Mouse (Mus musculus): ENCODE results near the gene Zfp764. TPM values are rescaled to one million over a fixed set of nuclear protein-coding genes. Genes with fewer than 3 reads are reported as not detected.

Zfp764 gene
- total RNA-seq, 1 experiment: 3.3 TPM

GRCm38 (mm10) chr7:127357871-127358270 is 48.8 kb downstream of the Zfp764 start:
- Histone ChIP-seq H3K9ac (ENCODE audit: insufficient read depth, low read depth, low read length, poor library complexity, severe bottlenecking) (no peak overlapping the region), H3K27ac (ENCODE audit: insufficient read depth, low read depth, low read length, poor library complexity, severe bottlenecking) (no peak overlapping the region), H3K4me3 (ENCODE audit: insufficient read depth in 1 of 2, low read depth in 1 of 2, low read length in 2 of 2, poor library complexity in 1 of 2, severe bottlenecking in 1 of 2) (no peak overlapping the region), H3K9me3 (ENCODE audit: control insufficient read depth, insufficient read depth, low read depth, low read length) (no peaks in the 10 kb centered on the region), H3K4me1 (ENCODE audit: control insufficient read depth in 2 of 2, insufficient read depth in 2 of 2, low read length in 2 of 2, poor library complexity in 1 of 2) (peaks cover 0 to 4% of the 10 kb centered on the region in 2 experiments; a peak in 1 of 4 replicates), H3K36me3 (ENCODE audit: control insufficient read depth, insufficient read depth, low read length, poor library complexity, severe bottlenecking) (no peaks in the 10 kb centered on the region)
- DNase-seq (ENCODE audit: low read depth, low spot score): no peak
- in situ Hi-C loops (cut with MboI; ENCODE audit: low sequenced_read_pairs in 2 of 2, unreplicated experiment in 2 of 2): no loop called here
- no peak for TF ChIP-seq ZNF384 (IDR thresholded peaks at IDR 0.05; ENCODE audit: low read depth, low read length)
- TF ChIP-seq HCFC1 (IDR thresholded peaks at IDR 0.05; ENCODE audit: borderline replicate concordance, insufficient read depth, low read length): no peak
- no peak for TF ChIP-seq CHD2 (IDR thresholded peaks at IDR 0.05; ENCODE audit: low read depth, low read length)
- TF ChIP-seq ZC3H11A (IDR thresholded peaks at IDR 0.05; ENCODE audit: borderline replicate concordance, low read depth, low read length): no peak
- no peak for TF ChIP-seq MAFK (IDR thresholded peaks at IDR 0.05; ENCODE audit: insufficient read depth, low read depth, low read length)

DNA sequence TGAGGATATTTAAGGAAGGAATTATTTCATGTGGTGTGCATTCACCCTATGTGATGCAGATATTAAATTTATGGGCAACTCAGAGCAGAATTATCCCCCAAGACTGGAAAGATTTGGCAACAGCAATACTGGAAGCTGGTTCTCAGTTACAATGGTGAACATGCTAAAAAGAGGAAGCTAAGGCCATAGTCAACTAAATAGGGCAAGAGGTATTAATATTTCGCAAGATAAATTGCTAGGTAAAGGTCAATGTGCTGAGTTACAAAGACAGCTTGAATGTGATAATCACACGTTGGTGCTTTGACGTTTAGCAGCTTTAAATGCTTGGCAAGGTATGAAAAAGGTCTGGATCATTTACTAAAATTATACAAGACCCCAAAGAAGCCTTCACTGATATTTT is 50.8 kb downstream of the Zfp764 start:
- DNase-seq (ENCODE audit: low read depth, low spot score): no peak
- TF ChIP-seq CHD2 (IDR thresholded peaks at IDR 0.05; ENCODE audit: low read depth, low read length): no peak
- TF ChIP-seq ZC3H11A (IDR thresholded peaks at IDR 0.05; ENCODE audit: borderline replicate concordance, low read depth, low read length): no peak
- TF ChIP-seq HCFC1 (IDR thresholded peaks at IDR 0.05; ENCODE audit: borderline replicate concordance, insufficient read depth, low read length): no peak
- no peak for TF ChIP-seq MAFK (IDR thresholded peaks at IDR 0.05; ENCODE audit: insufficient read depth, low read depth, low read length)
- no peak for TF ChIP-seq ZNF384 (IDR thresholded peaks at IDR 0.05; ENCODE audit: low read depth, low read length)
- in situ Hi-C loops (cut with MboI; ENCODE audit: low sequenced_read_pairs in 2 of 2, unreplicated experiment in 2 of 2): no loop called here
- Histone ChIP-seq H3K36me3 (ENCODE audit: control insufficient read depth, insufficient read depth, low read length, poor library complexity, severe bottlenecking) (no peaks in the 10 kb centered on the region), H3K9me3 (ENCODE audit: control insufficient read depth, insufficient read depth, low read depth, low read length) (no peaks in the 10 kb centered on the region), H3K9ac (ENCODE audit: insufficient read depth, low read depth, low read length, poor library complexity, severe bottlenecking) (no peak overlapping the region), H3K4me1 (ENCODE audit: control insufficient read depth in 2 of 2, insufficient read depth in 2 of 2, low read length in 2 of 2, poor library complexity in 1 of 2) (no peaks in the 10 kb centered on the region), H3K27ac (ENCODE audit: insufficient read depth, low read depth, low read length, poor library complexity, severe bottlenecking) (no peak overlapping the region), H3K4me3 (ENCODE audit: insufficient read depth in 1 of 2, low read depth in 1 of 2, low read length in 2 of 2, poor library complexity in 1 of 2, severe bottlenecking in 1 of 2) (no peak overlapping the region)

Other genes starting within 250 kb of the Zfp764 start
- gene Cd2bp2, start 210.8 kb downstream of the Zfp764 start, total RNA-seq (2012; rRNA removed): 113 and 133 TPM in 2 replicates
- 63.3 and 67.0 TPM in 2 replicates for gene Tbc1d10b, start 198.4 kb downstream of the Zfp764 start, total RNA-seq (2012; rRNA removed)
- 322 and 498 TPM in 2 replicates for gene Mylpf, start 197.9 kb downstream of the Zfp764 start, total RNA-seq (2012; rRNA removed)
- gene Zfp553, start 173.8 kb downstream of the Zfp764 start, total RNA-seq (2012; rRNA removed): 55.2 and 64.7 TPM in 2 replicates
- 85.8 and 128 TPM in 2 replicates for gene Sept1, start 173.7 kb downstream of the Zfp764 start, total RNA-seq (2012; rRNA removed)
- 18.7 and 21.6 TPM in 2 replicates for gene Zfp771, start 162.5 kb downstream of the Zfp764 start, total RNA-seq (2012; rRNA removed)
- gene Dctpp1, start 146.1 kb downstream of the Zfp764 start, total RNA-seq (2012; rRNA removed): 391 and 461 TPM in 2 replicates
- 104 and 113 TPM in 2 replicates for gene Sephs2, start 132.8 kb downstream of the Zfp764 start, total RNA-seq (2012; rRNA removed)
- 1.8 and 2.2 TPM in 2 replicates for gene Itgal, start 110.6 kb downstream of the Zfp764 start, total RNA-seq (2012; rRNA removed)
- gene Zfp768, start 61.2 kb downstream of the Zfp764 start, total RNA-seq (2012; rRNA removed): 3.5 and 4.4 TPM in 2 replicates
- gene Zfp747, start 30.8 kb downstream of the Zfp764 start, total RNA-seq (2012; rRNA removed): 8.7 and 9.0 TPM in 2 replicates
- gene 9130019O22Rik, start 19.7 kb downstream of the Zfp764 start, total RNA-seq (2012; rRNA removed): 4.1 and 4.2 TPM in 2 replicates
- 2.5 and 3.2 TPM in 2 replicates for gene E430018J23Rik, start 13.2 kb downstream of the Zfp764 start, total RNA-seq (2012; rRNA removed)
- gene Zfp688, start 15.2 kb upstream of the Zfp764 start, total RNA-seq (2012; rRNA removed): 12.5 and 17.3 TPM in 2 replicates
- 2.5 and 3.5 TPM in 2 replicates for gene Zfp689, start 42.3 kb upstream of the Zfp764 start, total RNA-seq (2012; rRNA removed)
- 16.3 and 17.1 TPM in 2 replicates for gene Prr14, start 52.8 kb upstream of the Zfp764 start, total RNA-seq (2012; rRNA removed)
- gene Fbrs, start 72.4 kb upstream of the Zfp764 start, total RNA-seq (2012; rRNA removed): 11.1 and 13.4 TPM in 2 replicates
- gene Srcap, start 105.2 kb upstream of the Zfp764 start, total RNA-seq (2012; rRNA removed): 50.7 and 52.0 TPM in 2 replicates
- 22.7 and 22.9 TPM in 2 replicates for gene Gm42715, start 112.8 kb upstream of the Zfp764 start, total RNA-seq (2012; rRNA removed)
- gene Tmem265, start 154.6 kb upstream of the Zfp764 start, total RNA-seq (2012; rRNA removed): 5.0 TPM in 1 of 2 replicates, not detected in the other
- 32.1 and 46.1 TPM in 2 replicates for gene Phkg2, start 166.5 kb upstream of the Zfp764 start, total RNA-seq (2012; rRNA removed)
- gene Ccdc189, start 181.8 kb upstream of the Zfp764 start, total RNA-seq (2012; rRNA removed): 3.8 and 6.0 TPM in 2 replicates
- gene Rnf40, start 181.9 kb upstream of the Zfp764 start, total RNA-seq (2012; rRNA removed): 71.0 and 94.9 TPM in 2 replicates
- gene Zfp629, start 209.0 kb upstream of the Zfp764 start, total RNA-seq (2012; rRNA removed): 2.1 and 2.9 TPM in 2 replicates